Mouse (Mus musculus): ENCODE measurements around the gene Tsku. TPM values are rescaled to one million over a fixed set of nuclear protein-coding genes. Genes with fewer than 3 reads are reported as not detected.

Tsku gene
- polyA plus RNA-seq, 1 experiment from 2014 or later, result 10.8 TPM

DNA sequence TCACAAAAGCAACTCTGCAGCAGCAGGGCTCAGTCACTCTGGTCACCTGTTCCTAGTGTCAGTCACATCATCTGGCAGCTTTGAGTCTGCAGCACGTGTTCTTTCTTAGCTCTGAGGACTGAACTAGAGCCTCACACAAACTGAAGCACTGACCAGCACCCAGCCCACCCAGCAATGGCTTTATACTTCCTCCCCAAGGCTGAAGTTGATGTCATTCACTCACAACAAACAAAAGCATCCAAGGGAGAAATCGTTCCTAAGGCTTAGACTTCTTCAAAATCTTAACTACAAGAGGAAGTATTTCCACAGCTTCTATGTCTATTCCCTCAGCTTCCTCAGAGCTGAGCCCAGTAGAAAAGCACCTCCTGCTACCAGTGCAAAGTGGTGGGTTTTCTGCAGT is 32.8 kb downstream of the Tsku start:
- Histone ChIP-seq H3K4me1 (ENCODE audit: control insufficient read depth, insufficient read depth, low read length) (peaks cover 10% of the 10 kb centered on the region), H3K4me2 (ENCODE audit: low read length) (no peak overlapping the region), H3K36me3 (ENCODE audit: control insufficient read depth, insufficient read depth, low read length) (no peaks in the 10 kb centered on the region), H3K4me3 (ENCODE audit: low read depth, low read length) (no peak overlapping the region), H3K9me3 (replicated peaks; ENCODE audit: control insufficient read depth, low read length) (no peaks in the 10 kb centered on the region), H3K27ac (ENCODE audit: low read depth, low read length) (no peak overlapping the region), H3K9ac (ENCODE audit: low read length) (no peak overlapping the region), H3K27me3 (replicated peaks; ENCODE audit: control insufficient read depth, insufficient read depth, low read length) (no peaks in the 10 kb centered on the region; the same call in 1 of the 2 replicates)
- DNase-seq (ENCODE audit: low spot score), result no peak
- 52% methylated on average over 2 of the region's 2 CpGs for WGBS
- no peak for ATAC-seq

DNA sequence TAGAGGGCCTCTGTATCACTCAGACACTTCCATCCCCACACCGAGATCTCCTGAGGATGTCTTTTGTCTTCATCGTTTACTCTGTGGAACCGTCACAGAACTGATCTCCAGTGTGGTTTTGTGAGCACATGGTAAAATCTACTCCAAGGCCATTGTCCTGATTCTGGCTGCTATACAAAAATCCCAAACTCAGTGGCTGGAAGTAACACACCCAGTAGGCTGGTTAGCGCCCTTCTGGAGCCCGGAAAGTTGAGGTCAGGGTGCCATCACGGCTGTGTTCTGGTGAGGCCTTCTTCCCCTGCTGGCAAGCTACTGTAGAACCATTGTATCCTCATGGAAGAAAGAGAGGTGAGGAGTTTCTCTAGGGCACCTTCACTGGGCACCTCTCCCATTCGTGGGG is 35.1 kb downstream of the Tsku start:
- no peaks in the 10 kb centered on the region for H3K36me3 ChIP-seq (ENCODE audit: control insufficient read depth, insufficient read depth, low read length)
- no peaks in the 10 kb centered on the region for H3K9me3 ChIP-seq (replicated peaks; ENCODE audit: control insufficient read depth, low read length)
- no peak for ATAC-seq
- H3K4me3 ChIP-seq (ENCODE audit: low read depth, low read length), result no peak overlapping the region
- no peak overlapping the region for H3K4me2 ChIP-seq (ENCODE audit: low read length)
- WGBS, result 80% methylated on average over 7 of the region's 7 CpGs
- no peak overlapping the region for H3K9ac ChIP-seq (ENCODE audit: low read length)
- DNase-seq (ENCODE audit: low spot score), result no peak
- no peaks in the 10 kb centered on the region; the same call in 1 of the 2 replicates for H3K27me3 ChIP-seq (replicated peaks; ENCODE audit: control insufficient read depth, insufficient read depth, low read length)
- peaks cover 13% of the 10 kb centered on the region for H3K4me1 ChIP-seq (ENCODE audit: control insufficient read depth, insufficient read depth, low read length)
- H3K27ac ChIP-seq (ENCODE audit: low read depth, low read length), result no peak overlapping the region

DNA sequence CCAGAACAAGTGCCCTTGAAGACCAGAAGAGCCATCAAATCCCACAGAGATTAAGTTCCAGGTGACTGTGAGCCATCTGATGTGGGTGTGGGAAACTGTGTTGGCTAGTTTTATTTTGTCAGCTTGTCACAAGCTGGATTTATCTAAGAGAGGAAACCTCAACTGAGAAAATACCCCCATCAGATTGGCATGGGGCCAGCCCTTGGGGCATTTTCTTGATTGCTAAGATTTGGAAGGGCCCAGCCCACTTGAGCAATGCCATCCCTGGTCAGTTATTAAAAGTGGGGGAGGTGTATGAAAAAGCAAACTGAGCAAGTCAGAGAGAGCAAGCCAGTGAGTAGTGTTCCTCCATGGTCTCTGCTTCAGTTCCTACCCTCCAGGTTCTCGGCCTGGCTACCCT is 36.9 kb downstream of the Tsku start:
- Histone ChIP-seq H3K9me3 (replicated peaks; ENCODE audit: control insufficient read depth, low read length) (no peaks in the 10 kb centered on the region), H3K9ac (ENCODE audit: low read length) (no peak overlapping the region), H3K4me1 (ENCODE audit: control insufficient read depth, insufficient read depth, low read length) (peaks cover 13% of the 10 kb centered on the region), H3K36me3 (ENCODE audit: control insufficient read depth, insufficient read depth, low read length) (no peaks in the 10 kb centered on the region), H3K27me3 (replicated peaks; ENCODE audit: control insufficient read depth, insufficient read depth, low read length) (no peaks in the 10 kb centered on the region; the same call in 1 of the 2 replicates), H3K4me2 (ENCODE audit: low read length) (no peak overlapping the region), H3K27ac (ENCODE audit: low read depth, low read length) (no peak overlapping the region), H3K4me3 (ENCODE audit: low read depth, low read length) (no peak overlapping the region)
- no peak for ATAC-seq
- DNase-seq (ENCODE audit: low spot score), result peak; percentile 19
- WGBS, result 74% methylated on average over 1 of the region's 1 CpGs

DNA sequence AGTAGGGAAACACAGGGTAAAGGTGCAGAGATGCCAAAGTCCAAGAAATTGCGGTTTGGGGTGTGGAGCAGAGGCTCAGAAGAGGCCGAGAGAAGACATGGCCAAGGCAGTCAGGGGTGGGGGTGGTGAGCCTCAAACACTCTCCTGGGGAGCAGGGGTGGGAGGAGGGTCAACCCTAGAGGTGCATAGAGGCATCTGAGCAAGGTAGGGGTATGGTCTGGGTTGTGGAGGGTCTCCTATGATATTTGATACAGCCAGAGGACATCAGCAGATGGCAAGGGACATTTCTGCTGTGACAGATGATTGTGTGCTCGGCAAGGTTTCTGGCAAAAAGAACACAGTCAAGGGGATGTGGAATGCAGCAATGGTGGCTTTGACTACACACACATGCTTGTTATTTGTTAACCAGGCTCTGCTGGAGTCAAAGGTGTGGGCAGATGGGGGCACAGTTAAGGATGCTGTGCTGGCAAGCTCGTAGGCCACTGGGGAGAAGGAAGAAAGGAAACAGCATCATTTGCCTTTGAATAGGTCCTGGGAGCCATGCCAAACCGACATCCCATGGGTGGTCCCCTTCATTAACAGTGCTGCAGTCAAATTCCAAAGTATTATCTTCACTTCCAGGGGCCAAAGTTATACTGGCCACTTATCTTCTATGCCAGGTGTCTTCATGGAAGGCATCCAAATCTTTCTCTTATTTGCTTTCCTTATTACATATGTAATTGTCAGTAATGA is 37.7 kb downstream of the Tsku start:
- Histone ChIP-seq H3K36me3 (ENCODE audit: control insufficient read depth, insufficient read depth, low read length) (no peaks in the 10 kb centered on the region), H3K4me2 (ENCODE audit: low read length) (no peak overlapping the region), H3K27me3 (replicated peaks; ENCODE audit: control insufficient read depth, insufficient read depth, low read length) (no peaks in the 10 kb centered on the region; the same call in 1 of the 2 replicates), H3K27ac (ENCODE audit: low read depth, low read length) (no peak overlapping the region; the same call in 1 of the 2 replicates), H3K9ac (ENCODE audit: low read length) (no peak overlapping the region), H3K4me1 (ENCODE audit: control insufficient read depth, insufficient read depth, low read length) (peaks cover 13% of the 10 kb centered on the region), H3K9me3 (replicated peaks; ENCODE audit: control insufficient read depth, low read length) (no peaks in the 10 kb centered on the region), H3K4me3 (ENCODE audit: low read depth, low read length) (no peak overlapping the region)
- peak; percentile 90 for ATAC-seq
- WGBS, result 27% methylated on average over 5 of the region's 5 CpGs
- DNase-seq (ENCODE audit: low spot score), result peak; percentile 85

DNA sequence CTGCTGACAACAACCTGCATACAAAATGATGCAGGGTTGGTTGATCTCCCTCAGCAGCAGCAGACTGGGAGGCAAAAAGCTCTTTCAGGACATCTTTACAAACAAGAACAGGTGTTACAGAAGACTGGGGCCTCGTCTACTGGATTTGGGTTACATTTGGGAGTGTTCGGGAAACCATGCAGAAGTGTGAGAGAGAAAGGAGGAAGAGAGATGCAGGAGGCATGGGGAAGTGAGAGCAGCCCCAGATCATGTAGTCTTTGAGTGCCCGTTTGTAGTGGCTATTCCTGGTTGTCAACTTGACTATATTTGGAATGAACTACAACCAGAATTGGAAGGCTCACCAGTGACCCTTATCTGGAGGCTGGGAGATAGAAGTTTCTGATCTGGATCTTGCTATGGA is 38.7 kb downstream of the Tsku start:
- Histone ChIP-seq H3K9ac (ENCODE audit: low read length) (no peak overlapping the region), H3K27ac (ENCODE audit: low read depth, low read length) (no peak overlapping the region), H3K9me3 (replicated peaks; ENCODE audit: control insufficient read depth, low read length) (no peaks in the 10 kb centered on the region), H3K4me2 (ENCODE audit: low read length) (no peak overlapping the region), H3K4me3 (ENCODE audit: low read depth, low read length) (no peak overlapping the region), H3K27me3 (replicated peaks; ENCODE audit: control insufficient read depth, insufficient read depth, low read length) (no peaks in the 10 kb centered on the region; the same call in 1 of the 2 replicates), H3K4me1 (ENCODE audit: control insufficient read depth, insufficient read depth, low read length) (peaks cover 13% of the 10 kb centered on the region), H3K36me3 (ENCODE audit: control insufficient read depth, insufficient read depth, low read length) (no peaks in the 10 kb centered on the region)
- 82% methylated on average over 3 of the region's 3 CpGs for WGBS
- ATAC-seq (no peak), DNase-seq (ENCODE audit: low spot score) (no peak)

DNA sequence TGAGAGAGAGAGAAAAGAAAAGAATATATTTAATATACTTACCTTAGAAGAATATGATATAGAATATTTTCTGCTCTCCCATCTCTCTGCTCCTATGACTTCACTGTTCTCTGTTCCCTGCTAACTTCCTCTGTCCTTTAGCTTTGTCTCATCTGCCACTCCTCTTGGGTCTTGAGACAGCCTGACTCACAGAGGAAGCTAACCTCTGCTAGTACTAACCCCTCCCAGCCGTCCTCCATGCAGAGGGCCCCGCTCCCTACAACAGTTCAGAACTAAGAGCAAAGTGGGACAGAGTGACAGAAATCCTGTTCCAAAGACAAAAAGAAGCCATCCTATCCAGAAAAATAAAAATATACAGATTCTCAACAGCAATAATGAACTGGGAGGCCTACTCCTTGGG is 40.0 kb downstream of the Tsku start, which contains the start of gene Acer3:
Gene Acer3, minus strand, starts transcription at position 126 of the 400 bp plus-strand sequence.
- Histone ChIP-seq H3K27me3 (replicated peaks; ENCODE audit: control insufficient read depth, insufficient read depth, low read length) (no peaks in the 10 kb centered on the region; the same call in 1 of the 2 replicates), H3K36me3 (ENCODE audit: control insufficient read depth, insufficient read depth, low read length) (no peaks in the 10 kb centered on the region), H3K9me3 (replicated peaks; ENCODE audit: control insufficient read depth, low read length) (no peaks in the 10 kb centered on the region), H3K4me2 (ENCODE audit: low read length) (no peak within 1 kb of the TSS), H3K4me3 (ENCODE audit: low read depth, low read length) (no peak within 1 kb of the TSS), H3K9ac (ENCODE audit: low read length) (no peak within 1 kb of the TSS), H3K27ac (ENCODE audit: low read depth, low read length) (no peak within 1 kb of the TSS), H3K4me1 (ENCODE audit: control insufficient read depth, insufficient read depth, low read length) (peaks cover 13% of the 10 kb centered on the region)
- no peak for ATAC-seq
- no peak for DNase-seq (ENCODE audit: low spot score)
- WGBS, result 79% methylated on average over 2 of the region's 2 CpGs

DNA sequence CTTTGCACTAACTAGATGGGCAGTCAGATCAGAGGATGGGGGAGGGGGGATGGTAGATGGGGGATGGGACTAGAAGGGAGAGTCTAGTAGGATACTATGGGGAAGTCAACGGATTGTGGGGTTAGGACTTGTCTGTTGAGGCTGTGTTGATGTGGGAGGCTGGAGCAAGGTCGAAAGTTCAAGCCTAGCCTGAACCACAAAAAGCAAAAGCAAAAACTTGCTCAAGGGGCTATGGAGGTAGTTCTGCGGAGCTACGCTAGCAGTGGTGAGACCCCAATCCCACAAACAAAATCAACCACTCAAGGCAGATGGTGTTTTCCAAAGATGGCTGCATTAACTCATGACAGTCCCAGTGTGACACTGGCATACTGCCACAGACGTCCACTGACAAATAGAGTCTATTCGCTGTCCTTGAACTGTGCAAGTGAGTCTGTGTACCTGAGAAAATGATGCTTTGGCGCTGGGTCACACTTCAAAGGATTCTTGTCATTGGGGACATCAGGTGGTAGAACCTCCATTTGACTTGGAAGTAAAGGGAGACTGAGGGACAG is 41.0 kb downstream of the Tsku start:
- Histone ChIP-seq H3K27ac (ENCODE audit: low read depth, low read length) (no peak overlapping the region), H3K9ac (ENCODE audit: low read length) (no peak overlapping the region), H3K4me2 (ENCODE audit: low read length) (no peak overlapping the region), H3K27me3 (replicated peaks; ENCODE audit: control insufficient read depth, insufficient read depth, low read length) (no peaks in the 10 kb centered on the region), H3K36me3 (ENCODE audit: control insufficient read depth, insufficient read depth, low read length) (no peaks in the 10 kb centered on the region), H3K9me3 (replicated peaks; ENCODE audit: control insufficient read depth, low read length) (no peaks in the 10 kb centered on the region), H3K4me3 (ENCODE audit: low read depth, low read length) (no peak overlapping the region), H3K4me1 (ENCODE audit: control insufficient read depth, insufficient read depth, low read length) (peaks cover 13% of the 10 kb centered on the region)
- no peak for ATAC-seq
- no peak for DNase-seq (ENCODE audit: low spot score)
- WGBS, result 84% methylated on average over 7 of the region's 7 CpGs

DNA sequence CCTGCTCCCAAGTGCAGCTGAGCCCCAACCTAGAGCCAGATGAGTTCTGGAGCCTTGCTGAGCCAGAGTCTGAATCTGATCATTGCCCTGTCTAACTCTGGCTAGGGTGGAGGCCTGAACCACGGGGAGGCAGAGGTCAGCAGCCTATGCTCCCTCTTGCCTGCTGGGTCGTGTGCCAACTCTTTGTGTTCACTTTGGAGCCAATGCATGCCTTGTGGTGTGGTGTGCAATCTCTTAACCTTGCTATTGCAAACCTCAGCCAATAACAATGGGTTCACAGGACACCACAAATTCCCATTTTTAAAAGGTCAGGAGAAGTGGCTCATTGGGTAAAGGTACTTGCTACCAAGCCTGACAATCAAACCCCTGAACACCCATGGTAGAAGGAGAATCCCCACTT is 44.6 kb downstream of the Tsku start:
- ATAC-seq (no peak), DNase-seq (ENCODE audit: low spot score) (no peak)
- H3K27me3 ChIP-seq (replicated peaks; ENCODE audit: control insufficient read depth, insufficient read depth, low read length), result no peaks in the 10 kb centered on the region
- no peak overlapping the region for H3K4me3 ChIP-seq (ENCODE audit: low read depth, low read length)
- no peak overlapping the region for H3K4me2 ChIP-seq (ENCODE audit: low read length)
- no peak overlapping the region for H3K9ac ChIP-seq (ENCODE audit: low read length)
- H3K4me1 ChIP-seq (ENCODE audit: control insufficient read depth, insufficient read depth, low read length), result no peaks in the 10 kb centered on the region
- H3K27ac ChIP-seq (ENCODE audit: low read depth, low read length), result no peak overlapping the region
- WGBS, result 67% methylated on average over 2 of the region's 2 CpGs
- no peaks in the 10 kb centered on the region for H3K9me3 ChIP-seq (replicated peaks; ENCODE audit: control insufficient read depth, low read length)
- no peaks in the 10 kb centered on the region for H3K36me3 ChIP-seq (ENCODE audit: control insufficient read depth, insufficient read depth, low read length)

DNA sequence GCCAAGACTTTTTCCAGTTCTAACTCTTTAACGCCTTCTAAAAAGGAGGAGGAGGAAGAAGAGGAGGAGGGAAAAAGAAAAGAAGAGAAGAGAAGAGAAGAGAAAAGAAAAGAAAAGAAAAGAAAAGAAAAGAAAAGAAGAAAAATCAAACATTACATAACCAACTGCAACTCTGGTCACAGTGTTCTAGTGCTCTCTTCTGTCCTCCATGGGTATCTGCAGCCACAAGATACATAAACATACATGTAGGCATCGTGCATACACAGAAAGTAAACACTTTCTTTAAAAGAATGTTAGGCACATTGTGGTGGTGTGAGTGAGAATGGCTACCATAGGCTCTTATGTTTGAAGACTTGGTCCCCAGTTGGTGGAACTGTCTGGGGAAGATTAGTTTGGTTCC is 46.0 kb downstream of the Tsku start:
- 86% methylated on average over 2 of the region's 2 CpGs for WGBS

More for the DNA sequence above, 46.0 kb downstream of the Tsku start:
- no peak for ATAC-seq
- DNase-seq (ENCODE audit: low spot score), result no peak
- Histone ChIP-seq H3K4me1 (ENCODE audit: control insufficient read depth, insufficient read depth, low read length) (no peaks in the 10 kb centered on the region), H3K9ac (ENCODE audit: low read length) (no peak overlapping the region), H3K4me3 (ENCODE audit: low read depth, low read length) (no peak overlapping the region), H3K27ac (ENCODE audit: low read depth, low read length) (no peak overlapping the region), H3K27me3 (replicated peaks; ENCODE audit: control insufficient read depth, insufficient read depth, low read length) (no peaks in the 10 kb centered on the region), H3K4me2 (ENCODE audit: low read length) (no peak overlapping the region), H3K36me3 (ENCODE audit: control insufficient read depth, insufficient read depth, low read length) (no peaks in the 10 kb centered on the region), H3K9me3 (replicated peaks; ENCODE audit: control insufficient read depth, low read length) (no peaks in the 10 kb centered on the region)
